Mouse (Mus musculus) intestine, embryonic 16.5 days (tissue): ENCODE measurements around the gene Magi2. TPM values are rescaled to one million over a fixed set of nuclear protein-coding genes. Genes with fewer than 3 reads are reported as not detected.

Experiments used
- ATAC-seq: fragments of 200-750 bp; cut with Nextera tagmentation; 2 replicates; pipeline ENCODE4 v1.8.0; 2017; ENCODE audit warnings: moderate TSS enrichment, moderate library complexity
- H3K27ac ChIP-seq: fragments of 300-500 bp; sonication (generic); 2 replicates; pipeline ENCODE4 v1.5.1; 2014; ENCODE audit warnings: mild to moderate bottlenecking, low read length
- H3K27me3 ChIP-seq: fragments of 300-500 bp; sonication (generic); replicated peaks from 2 replicates; pipeline ENCODE4 v1.6.1; 2014; ENCODE audit warnings: low read length, control low read depth, mixed read lengths; ENCODE audit not compliant: control insufficient read depth, insufficient read depth
- H3K36me3 ChIP-seq: fragments of 300-500 bp; sonication (generic); 2 replicates; pipeline ENCODE4 v1.6.1; 2014; ENCODE audit warnings: low read length, control low read depth; ENCODE audit not compliant: control insufficient read depth, insufficient read depth
- H3K4me1 ChIP-seq: fragments of 300-500 bp; sonication (generic); 2 replicates; pipeline ENCODE4 v1.6.1; 2014; ENCODE audit warnings: low read length, control low read depth, mixed read lengths; ENCODE audit not compliant: control insufficient read depth, insufficient read depth
- H3K4me2 ChIP-seq: fragments of 300-500 bp; sonication (generic); 2 replicates; pipeline ENCODE4 v1.6.1; 2014; ENCODE audit warnings: low read depth, low read length, control low read depth
- H3K4me3 ChIP-seq: fragments of 300-500 bp; sonication (generic); 2 replicates; pipeline ENCODE4 v1.5.1; 2014; ENCODE audit warnings: mild to moderate bottlenecking, low read length
- H3K9ac ChIP-seq: fragments of 300-500 bp; sonication (generic); 2 replicates; pipeline ENCODE4 v1.6.1; 2014; ENCODE audit warnings: low read depth, low read length
- H3K9me3 ChIP-seq: fragments of 300-500 bp; sonication (generic); 2 replicates; pipeline ENCODE4 v1.6.1; 2016; ENCODE audit warnings: low read length, control low read depth; ENCODE audit not compliant: control insufficient read depth
- WGBS: fragments of 180-500 bp; shearing (Covaris S2); extraction: QIAGEN DNeasy Blood & Tissue Kit; methylation state at CpG from one replicate; pipeline ENCODE4 v1.1.7; 2014; 5-methylcytosine and 5-hydroxymethylcytosine counted together
- polyA plus RNA-seq: library from polyadenylated mRNA; unstranded; fragments of >200 nt; fragmentation: Nextera tagmentation; extraction: Ambion mirVana; gene quantifications from 2 replicates; pipeline ENCODE4 v1.2.1, GENCODE M21; 2015

Magi2 gene
- polyA plus RNA-seq, 1 experiment from 2014 or later, result 3.0 TPM

DNA sequence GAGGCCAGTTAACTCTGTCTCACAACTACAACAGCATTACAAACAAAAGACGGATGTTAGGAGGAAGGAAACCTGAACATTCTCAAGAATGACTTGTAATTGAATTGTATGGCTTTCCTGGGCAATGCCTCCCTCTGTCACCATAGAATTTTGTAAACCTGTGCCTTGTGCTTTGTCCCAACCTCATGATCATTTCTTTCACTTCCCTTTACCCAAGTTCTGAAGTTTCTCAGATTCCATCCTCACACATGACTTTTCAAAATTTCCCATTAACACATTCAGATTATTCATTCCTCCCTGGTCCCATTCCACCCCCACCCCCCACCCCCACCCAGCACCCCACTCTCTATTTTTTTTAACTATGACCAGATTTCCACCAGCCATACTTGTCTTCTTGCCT, 773.1 kb downstream of the Magi2 start:
- H3K36me3 ChIP-seq, result no peaks in the 10 kb centered on the region

DNA sequence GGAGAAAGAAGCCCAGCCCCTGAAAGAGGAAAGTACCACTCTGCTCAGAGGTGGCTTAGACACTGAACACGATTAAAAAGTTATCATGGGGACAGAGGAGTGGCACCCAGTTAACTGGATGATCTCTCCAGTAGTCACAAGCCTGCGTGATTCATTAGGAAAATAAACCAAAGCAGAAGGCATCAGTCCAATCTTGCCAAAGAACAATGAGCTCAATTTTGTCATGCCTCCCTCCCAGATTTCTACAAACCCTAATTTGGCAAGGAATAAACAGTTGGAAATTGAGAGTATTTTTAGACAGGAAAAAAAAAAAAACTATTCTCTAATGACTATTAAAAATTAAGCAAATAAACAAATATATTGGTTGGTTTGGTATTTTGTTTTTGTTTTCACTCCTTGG, 779.8 kb downstream of the Magi2 start:
- 76% methylated on average over 2 of the region's 2 CpGs for WGBS

More for the DNA sequence above, 773.1 kb downstream of the Magi2 start:
- no peak overlapping the region for H3K27ac ChIP-seq
- H3K4me1 ChIP-seq, result no peaks in the 10 kb centered on the region
- ATAC-seq, result no peak
- H3K4me3 ChIP-seq, result no peak overlapping the region
- no peaks in the 10 kb centered on the region for H3K27me3 ChIP-seq
- WGBS, result 74% methylated on average over 1 of the region's 1 CpGs
- no peak overlapping the region for H3K4me2 ChIP-seq
- H3K9me3 ChIP-seq, result no peaks in the 10 kb centered on the region
- no peak overlapping the region for H3K9ac ChIP-seq

GRCm38 (mm10) chr5:20007246-20007645, 780.4 kb downstream of the Magi2 start:
- no peaks in the 10 kb centered on the region for H3K27me3 ChIP-seq
- no peak overlapping the region for H3K27ac ChIP-seq
- H3K4me2 ChIP-seq, result no peak overlapping the region
- WGBS, result 80% methylated on average over 8 of the region's 8 CpGs
- no peak overlapping the region for H3K9ac ChIP-seq
- no peaks in the 10 kb centered on the region for H3K36me3 ChIP-seq
- H3K9me3 ChIP-seq, result no peaks in the 10 kb centered on the region
- ATAC-seq, result no peak
- no peaks in the 10 kb centered on the region for H3K4me1 ChIP-seq
- no peak overlapping the region for H3K4me3 ChIP-seq

More for the DNA sequence above, 779.8 kb downstream of the Magi2 start:
- Histone ChIP-seq H3K4me2 (no peak overlapping the region), H3K9ac (no peak overlapping the region), H3K9me3 (no peaks in the 10 kb centered on the region), H3K27ac (no peak overlapping the region), H3K36me3 (no peaks in the 10 kb centered on the region), H3K27me3 (no peaks in the 10 kb centered on the region), H3K4me1 (no peaks in the 10 kb centered on the region), H3K4me3 (no peak overlapping the region)
- no peak for ATAC-seq

GRCm38 (mm10) chr5:20010210-20010609, 783.4 kb downstream of the Magi2 start:
- Histone ChIP-seq H3K4me3 (no peak overlapping the region), H3K9ac (no peak overlapping the region), H3K27me3 (no peaks in the 10 kb centered on the region), H3K27ac (no peak overlapping the region), H3K4me1 (no peaks in the 10 kb centered on the region), H3K36me3 (no peaks in the 10 kb centered on the region), H3K9me3 (no peaks in the 10 kb centered on the region), H3K4me2 (no peak overlapping the region)
- 66% methylated on average over 7 of the region's 7 CpGs for WGBS
- no peak for ATAC-seq

DNA sequence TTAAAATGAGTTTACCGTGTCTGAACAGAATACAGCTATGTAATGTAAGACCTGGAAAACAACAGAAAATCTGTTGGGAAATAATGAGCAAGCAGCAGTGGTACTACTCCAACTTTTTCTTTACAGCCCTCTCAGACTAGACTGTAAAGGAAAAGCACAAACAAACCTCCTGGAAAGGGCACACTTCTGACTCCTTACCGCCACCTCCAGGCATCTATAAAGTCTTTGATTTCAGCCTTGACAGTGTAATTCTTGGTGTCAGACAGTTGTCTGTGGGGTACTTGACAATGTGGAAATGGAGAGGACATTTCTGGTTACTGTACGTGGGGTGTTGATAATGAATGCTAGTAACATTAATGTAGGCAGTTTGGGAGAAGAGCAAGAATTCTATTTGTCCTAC, 791.2 kb downstream of the Magi2 start:
- H3K9ac ChIP-seq, result no peak overlapping the region
- H3K27ac ChIP-seq, result no peak overlapping the region
- H3K4me1 ChIP-seq, result no peaks in the 10 kb centered on the region
- 77% methylated on average over 3 of the region's 3 CpGs for WGBS
- no peak overlapping the region for H3K4me3 ChIP-seq
- H3K36me3 ChIP-seq, result no peaks in the 10 kb centered on the region
- H3K4me2 ChIP-seq, result no peak overlapping the region
- H3K27me3 ChIP-seq, result no peaks in the 10 kb centered on the region
- H3K9me3 ChIP-seq, result no peaks in the 10 kb centered on the region
- no peak for ATAC-seq

GRCm38 (mm10) chr5:20046649-20047048, 819.8 kb downstream of the Magi2 start:
- no peaks in the 10 kb centered on the region for H3K4me1 ChIP-seq
- WGBS, result 66% methylated on average over 3 of the region's 3 CpGs
- ATAC-seq, result no peak

DNA sequence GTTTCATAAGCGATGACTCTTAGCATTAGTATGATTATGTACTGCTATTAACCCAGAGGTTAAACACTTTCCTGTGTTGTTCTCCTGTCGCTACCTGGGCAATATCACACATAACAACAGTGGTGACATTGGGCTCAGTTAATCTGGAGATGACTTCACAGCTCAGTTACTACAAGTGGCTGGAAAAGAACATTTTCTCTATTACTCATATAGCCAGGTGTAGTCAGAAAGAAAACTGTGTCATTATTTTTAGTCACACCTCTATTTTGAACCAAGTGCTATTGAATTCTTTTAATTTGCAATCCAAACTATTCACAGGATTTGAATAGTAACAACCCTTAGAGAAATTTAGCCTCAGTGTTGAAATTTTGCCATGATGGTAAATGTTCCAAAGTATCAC, 821.5 kb downstream of the Magi2 start:
- no peak overlapping the region for H3K27ac ChIP-seq
- WGBS, result 96% methylated on average over 2 of the region's 2 CpGs
- ATAC-seq, result no peak
- no peak overlapping the region for H3K4me2 ChIP-seq
- H3K9me3 ChIP-seq, result no peaks in the 10 kb centered on the region
- H3K4me1 ChIP-seq, result no peaks in the 10 kb centered on the region
- no peaks in the 10 kb centered on the region for H3K36me3 ChIP-seq
- H3K4me3 ChIP-seq, result no peak overlapping the region
- no peak overlapping the region for H3K9ac ChIP-seq
- H3K27me3 ChIP-seq, result no peaks in the 10 kb centered on the region

More at GRCm38 (mm10) chr5:20046649-20047048, 819.8 kb downstream of the Magi2 start:
- no peaks in the 10 kb centered on the region for H3K27me3 ChIP-seq
- H3K4me2 ChIP-seq, result no peak overlapping the region
- no peak overlapping the region for H3K9ac ChIP-seq
- no peaks in the 10 kb centered on the region for H3K36me3 ChIP-seq
- H3K9me3 ChIP-seq, result no peaks in the 10 kb centered on the region
- H3K27ac ChIP-seq, result no peak overlapping the region
- H3K4me3 ChIP-seq, result no peak overlapping the region

DNA sequence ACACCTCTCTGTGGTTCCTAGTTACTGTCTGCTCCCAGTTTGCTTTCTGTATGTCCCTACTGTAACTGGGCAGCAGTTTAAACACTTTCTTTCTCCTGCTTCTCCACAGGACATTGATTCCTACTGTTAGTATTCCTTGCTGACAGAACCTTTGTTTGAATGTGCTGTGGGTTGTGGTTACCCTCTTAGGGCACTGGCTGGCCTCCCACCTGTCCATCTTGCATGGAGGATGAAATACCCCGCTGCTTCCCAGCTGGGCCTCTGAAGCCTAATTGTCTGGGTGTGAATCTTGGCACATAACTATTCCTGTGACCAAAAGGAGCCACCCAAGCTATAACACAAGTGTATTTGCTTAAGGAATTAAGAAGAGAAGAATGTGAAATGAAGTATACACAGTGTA, 823.4 kb downstream of the Magi2 start:
- 39% methylated on average over 1 of the region's 1 CpGs for WGBS
- H3K4me2 ChIP-seq, result no peak overlapping the region
- H3K9ac ChIP-seq, result no peak overlapping the region
- no peak for ATAC-seq
- H3K9me3 ChIP-seq, result no peaks in the 10 kb centered on the region
- H3K27me3 ChIP-seq, result no peaks in the 10 kb centered on the region
- H3K27ac ChIP-seq, result no peak overlapping the region
- H3K36me3 ChIP-seq, result no peaks in the 10 kb centered on the region
- no peaks in the 10 kb centered on the region for H3K4me1 ChIP-seq
- no peak overlapping the region for H3K4me3 ChIP-seq

- no peaks in the 10 kb centered on the region for H3K36me3 ChIP-seq
- WGBS, result 88% methylated on average over 1 of the region's 1 CpGs
- no peak overlapping the region for H3K9ac ChIP-seq
- no peak for ATAC-seq
- no peak overlapping the region for H3K27ac ChIP-seq
- no peaks in the 10 kb centered on the region for H3K27me3 ChIP-seq
- H3K4me1 ChIP-seq, result no peaks in the 10 kb centered on the region
- H3K4me3 ChIP-seq, result no peak overlapping the region
- H3K9me3 ChIP-seq, result no peaks in the 10 kb centered on the region
- H3K4me2 ChIP-seq, result no peak overlapping the region
These were observed 828.2 kb downstream of the Magi2 start for GRCm38 (mm10) chr5:20055000-20055399.

GRCm38 (mm10) chr5:20056074-20056842, 829.4 kb downstream of the Magi2 start:
- Histone ChIP-seq H3K4me1 (no peaks in the 10 kb centered on the region), H3K36me3 (no peaks in the 10 kb centered on the region), H3K9me3 (no peaks in the 10 kb centered on the region), H3K27ac (no peak overlapping the region), H3K9ac (no peak overlapping the region), H3K4me3 (no peak overlapping the region), H3K27me3 (no peaks in the 10 kb centered on the region), H3K4me2 (no peak overlapping the region)
- 36% methylated on average over 5 of the region's 5 CpGs for WGBS
- no peak for ATAC-seq
